Mouse (Mus musculus) lung, adult 2 months (tissue): ENCODE results near the gene Srgap1.

Experiments used
- CTCF ChIP-seq: fragments of 200-500 bp; IDR thresholded peaks from 2 replicates; pipeline ENCODE4 v1.5.1; 2011; ENCODE audit warnings: mild to moderate bottlenecking, low read length, control low read depth; ENCODE audit not compliant: insufficient read depth
- POLR2A ChIP-seq: fragments of 200-500 bp; IDR thresholded peaks from 2 replicates; pipeline ENCODE4 v1.6.1; 2011; ENCODE audit warnings: low read depth, mild to moderate bottlenecking, control low read depth, low read length, borderline replicate concordance; ENCODE audit errors: extremely low read depth

DNA sequence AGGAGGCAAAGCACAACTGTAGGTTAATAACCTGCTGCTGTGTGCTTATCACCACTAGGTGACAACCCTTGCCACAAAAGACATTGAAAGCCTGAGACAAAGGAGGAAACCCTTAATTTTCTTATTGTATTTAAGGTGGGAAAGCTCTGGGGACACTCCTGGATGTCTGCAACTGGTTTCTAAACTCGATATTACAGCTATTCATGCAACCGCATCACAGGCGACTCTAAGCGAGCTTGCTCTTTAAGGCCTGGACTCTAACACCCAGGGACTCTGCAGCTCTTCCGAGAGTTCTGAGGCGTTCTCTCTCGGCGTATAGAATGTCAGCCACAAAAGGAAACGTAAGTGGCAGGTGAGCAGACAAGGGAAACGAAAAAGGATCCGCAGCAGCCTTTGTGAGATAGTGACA, 241.2 kb downstream of the Srgap1 start:
- TF ChIP-seq POLR2A (no peak), CTCF (no peak)
